Mouse (Mus musculus) 416B (cell line): ENCODE results near the gene Adamts3.

Experiments
- DNase-seq: peaks from one replicate; pipeline ENCODE4 v3.0.0; 2011; ENCODE audit warnings: low read depth

The Adamts3 gene

DNA sequence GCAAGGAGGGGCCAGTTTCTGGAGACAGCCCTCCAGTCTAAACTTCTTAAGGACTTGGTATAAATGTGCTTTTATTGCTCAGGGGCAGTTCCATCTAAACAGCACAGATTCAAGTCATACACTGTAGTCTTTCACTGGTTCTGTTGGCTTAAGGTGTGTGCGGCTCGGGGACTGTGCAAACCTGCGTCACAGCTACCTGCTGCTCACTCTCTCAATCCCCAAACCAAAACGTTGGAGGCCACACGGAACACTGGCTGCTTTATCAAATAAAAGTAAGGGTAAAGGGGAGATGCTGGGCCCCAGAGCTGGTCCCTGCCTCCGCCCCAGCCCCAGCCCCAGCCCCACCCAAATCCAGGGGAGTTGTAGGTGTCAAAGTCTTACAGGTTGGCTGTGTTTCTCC lies 66.5 kb downstream of the Adamts3 start:
- no peak for DNase-seq

- no peak for DNase-seq
Measured at GRCm38 (mm10) chr5:89814552-89814951, 68.6 kb downstream of the Adamts3 start.

DNA sequence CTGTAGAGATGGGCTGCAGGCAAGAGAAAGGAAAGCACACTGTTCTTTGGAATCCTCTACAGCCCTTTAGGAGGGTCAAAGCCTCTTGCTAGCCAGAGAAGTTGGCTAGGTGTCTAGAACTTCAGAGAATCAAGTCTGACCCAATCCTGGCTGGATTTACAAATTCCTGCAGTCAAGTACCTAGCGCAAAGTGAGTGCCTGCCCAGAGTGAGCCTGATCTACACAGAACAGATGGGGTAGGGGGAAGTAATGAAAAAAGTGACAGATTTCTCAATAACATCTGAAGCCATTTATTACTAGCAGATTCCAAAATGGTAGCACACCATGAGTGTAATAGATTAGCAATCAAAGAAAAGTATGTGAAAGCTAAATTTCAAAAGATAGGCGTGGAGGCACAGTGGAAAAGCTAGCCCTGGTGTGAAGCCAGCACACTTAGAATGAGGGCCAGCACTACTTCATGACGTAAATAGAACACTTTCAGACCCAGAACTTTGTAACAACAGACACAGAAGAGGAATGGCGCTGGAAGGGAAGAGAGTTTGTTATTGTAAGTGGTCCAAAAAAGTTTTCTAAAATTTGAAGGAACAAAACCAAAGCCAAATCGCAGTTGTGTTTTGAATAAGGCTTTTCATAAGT lies 82.8 kb downstream of the Adamts3 start:
- no peak for DNase-seq

DNA sequence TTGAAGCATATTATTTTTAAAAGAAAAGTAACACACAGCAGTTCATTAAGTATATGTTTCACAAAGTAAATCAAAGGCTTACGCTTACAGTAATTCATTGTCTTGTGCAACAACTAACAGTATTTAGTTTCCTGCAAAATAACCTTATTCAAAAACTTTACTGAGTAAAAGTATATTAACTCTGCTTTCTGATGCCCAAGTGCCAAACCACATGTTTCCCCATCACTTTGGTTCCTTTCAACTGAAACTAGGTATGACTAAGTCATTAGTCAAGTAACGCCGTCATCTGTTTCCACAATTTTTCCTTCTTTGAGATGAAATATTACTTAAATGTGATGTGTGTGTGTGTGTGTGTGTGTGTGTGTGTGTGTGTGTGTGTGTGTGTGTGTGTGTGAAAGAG lies 89.4 kb downstream of the Adamts3 start:
- DNase-seq, result peak; percentile 85

- DNase-seq, result no peak
Measured at GRCm38 (mm10) chr5:89784635-89785034, 98.5 kb downstream of the Adamts3 start.

DNA sequence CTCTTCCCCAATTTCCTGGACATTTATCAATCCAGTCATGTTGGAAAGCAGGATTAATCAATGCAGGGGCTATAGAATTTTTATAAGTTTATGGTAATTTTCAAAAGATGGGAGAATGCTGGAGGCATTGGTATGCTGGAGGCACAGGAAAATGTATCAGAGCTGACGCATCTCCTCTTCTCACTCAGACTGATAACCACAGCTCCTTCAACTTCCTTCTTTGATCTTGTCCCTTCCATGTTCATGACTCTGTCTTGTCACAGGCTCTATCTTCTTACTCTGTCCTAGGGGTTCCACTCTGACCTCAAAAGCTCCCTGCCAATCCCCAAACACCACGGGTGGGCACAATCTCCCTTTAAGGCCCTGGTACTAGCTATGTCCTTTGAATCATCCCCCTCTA lies 103.3 kb downstream of the Adamts3 start:
- DNase-seq, result peak; percentile 5

- no peak for DNase-seq
Measured at GRCm38 (mm10) chr5:89778610-89779009, 104.5 kb downstream of the Adamts3 start.

DNA sequence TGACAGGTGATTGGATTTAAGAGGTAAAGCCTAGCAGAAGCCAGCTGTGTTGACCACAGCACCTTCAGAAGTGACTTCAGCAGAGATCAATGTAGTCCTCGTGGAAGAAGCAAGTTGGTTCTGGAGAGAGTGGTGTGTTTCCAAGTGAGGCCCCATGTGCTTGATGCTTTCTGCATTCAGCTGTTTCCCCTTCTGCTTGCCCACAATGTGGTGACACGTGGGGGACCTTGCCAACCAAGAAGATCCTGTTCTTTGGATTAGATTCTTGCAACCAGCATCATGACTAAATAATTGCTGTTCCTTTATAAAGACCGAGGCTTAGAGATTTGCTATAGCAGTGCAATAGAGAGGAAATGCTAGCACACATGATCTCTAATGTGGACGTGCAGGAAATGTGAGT lies 105.7 kb downstream of the Adamts3 start:
- peak; percentile 28 for DNase-seq

- no peak for DNase-seq
Measured at GRCm38 (mm10) chr5:89770655-89771355, 112.3 kb downstream of the Adamts3 start.

GRCm38 (mm10) chr5:89763189-89764187 lies 119.6 kb downstream of the Adamts3 start:
- DNase-seq, result no peak

GRCm38 (mm10) chr5:89760368-89760767 lies 122.8 kb downstream of the Adamts3 start:
- DNase-seq, result no peak

DNA sequence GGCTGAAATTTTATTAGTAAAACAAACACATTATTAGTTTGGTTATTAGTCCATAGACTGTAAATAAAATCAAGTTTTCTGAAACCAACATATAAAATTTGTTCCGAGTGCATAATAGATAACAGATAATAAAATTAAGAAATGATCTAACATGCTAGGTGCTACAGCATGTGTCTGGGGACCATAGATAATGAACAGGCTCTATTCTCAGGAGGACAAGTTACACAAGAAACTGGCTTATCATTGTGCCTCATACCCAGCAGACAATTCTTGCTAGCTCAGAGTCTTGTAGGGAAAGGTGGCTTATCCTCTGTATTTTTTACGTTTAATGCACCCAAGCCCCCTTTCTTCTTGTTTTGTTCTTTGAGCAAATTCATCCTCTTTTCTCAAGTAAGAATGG lies 131.3 kb downstream of the Adamts3 start:
- DNase-seq, result no peak

- DNase-seq, result peak; percentile 6
Measured at GRCm38 (mm10) chr5:89748185-89748884, 134.8 kb downstream of the Adamts3 start.

DNA sequence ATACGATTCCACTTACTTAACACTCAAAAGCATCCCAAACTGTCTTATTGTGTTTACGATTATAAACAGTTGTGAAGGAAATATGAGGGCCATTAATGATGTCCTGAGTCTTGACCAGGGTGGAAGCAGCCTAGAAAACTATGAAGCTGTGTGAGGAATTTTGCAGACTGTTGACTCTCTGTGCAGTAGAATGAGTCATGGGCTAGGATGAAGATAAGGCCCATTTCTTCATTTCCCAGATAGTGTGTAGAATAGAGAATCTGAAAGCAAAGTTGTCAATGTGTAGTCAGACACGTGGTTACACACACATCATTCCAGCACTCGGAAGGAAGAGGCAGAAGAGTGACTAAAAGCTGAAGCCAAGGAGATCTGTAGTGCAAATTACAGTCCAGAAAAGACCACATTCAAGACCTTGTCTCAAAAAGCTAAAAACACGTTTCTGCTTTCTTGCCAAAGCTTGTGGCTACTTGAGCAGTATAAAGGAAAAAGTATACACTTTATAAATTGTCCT lies 135.9 kb downstream of the Adamts3 start:
- DNase-seq, result peak; percentile 2

- no peak for DNase-seq
Measured at GRCm38 (mm10) chr5:89745112-89745511, 138.0 kb downstream of the Adamts3 start.

DNA sequence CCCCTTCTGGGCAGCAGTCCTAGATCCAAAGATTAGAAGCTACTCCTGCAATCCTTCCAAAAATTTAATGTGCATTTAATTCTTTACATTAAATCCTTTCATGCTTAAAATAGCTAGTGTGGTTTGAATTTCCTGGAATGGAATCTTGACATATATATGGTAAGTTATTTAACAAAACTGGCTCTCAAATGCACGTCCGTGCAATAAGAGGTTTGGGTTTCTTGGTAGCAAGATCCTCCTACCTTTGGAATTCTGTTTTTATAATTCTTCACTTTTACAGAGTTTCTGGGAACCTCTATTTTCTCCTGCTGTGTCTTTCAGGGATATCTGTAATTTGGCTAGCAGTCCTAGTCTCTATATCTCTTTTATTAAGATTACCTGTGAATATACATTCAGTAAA lies 148.4 kb downstream of the Adamts3 start:
- DNase-seq, result no peak

- DNase-seq, result no peak
Measured at GRCm38 (mm10) chr5:89730411-89730810, 152.7 kb downstream of the Adamts3 start.

GRCm38 (mm10) chr5:89728117-89728516 lies 155.0 kb downstream of the Adamts3 start:
- DNase-seq, result no peak

- no peak for DNase-seq
Measured at GRCm38 (mm10) chr5:89727497-89728057, 155.6 kb downstream of the Adamts3 start.

GRCm38 (mm10) chr5:89714552-89714951 lies 168.6 kb downstream of the Adamts3 start:
- peak; percentile 27 for DNase-seq

GRCm38 (mm10) chr5:89711116-89711859 lies 171.8 kb downstream of the Adamts3 start:
- DNase-seq, result no peak
